Mouse (Mus musculus) hindbrain, embryonic 11.5 days (tissue): Measurements from ENCODE around the gene Lmo7. TPM values are rescaled to one million over a fixed set of nuclear protein-coding genes. Genes with fewer than 3 reads are reported as not detected.
A peak's percentile ranks its signal among the peaks of the same experiment; 100 is the strongest.

Experiments used
- ATAC-seq: fragments of 200-750 bp; cut with Nextera tagmentation; 2 replicates; pipeline ENCODE4 v1.8.0; 2017; ENCODE audit warnings: mild to moderate bottlenecking, moderate TSS enrichment, moderate library complexity; ENCODE audit not compliant: low FRiP score
- DNase-seq: peaks from one replicate; pipeline ENCODE4 v3.0.0-alpha.2; 2015; ENCODE audit warnings: low spot score
- H3K27ac ChIP-seq: fragments of 300-500 bp; sonication (generic); 2 replicates; pipeline ENCODE4 v1.5.1; 2014; ENCODE audit warnings: mild to moderate bottlenecking, low read depth, low read length
- H3K27me3 ChIP-seq: fragments of 300-500 bp; sonication (generic); 2 replicates; pipeline ENCODE4 v1.6.1; 2014; ENCODE audit warnings: mild to moderate bottlenecking, low read length, moderate library complexity, mixed read lengths; ENCODE audit not compliant: control insufficient read depth, insufficient read depth
- H3K36me3 ChIP-seq: fragments of 300-500 bp; sonication (generic); 2 replicates; pipeline ENCODE4 v1.6.1; 2014; ENCODE audit warnings: mild to moderate bottlenecking, low read length, moderate library complexity, mixed read lengths; ENCODE audit not compliant: control insufficient read depth, insufficient read depth
- H3K4me1 ChIP-seq: fragments of 300-500 bp; sonication (generic); replicated peaks from 2 replicates; pipeline ENCODE4 v1.6.1; 2014; ENCODE audit warnings: low read length, mixed read lengths; ENCODE audit not compliant: control insufficient read depth, insufficient read depth
- H3K4me2 ChIP-seq: fragments of 300-500 bp; sonication (generic); replicated peaks from 2 replicates; pipeline ENCODE4 v1.6.1; 2014; ENCODE audit warnings: mild to moderate bottlenecking, low read depth, low read length
- H3K4me3 ChIP-seq: fragments of 300-500 bp; sonication (generic); 2 replicates; pipeline ENCODE4 v1.5.1; 2014; ENCODE audit warnings: low read depth, low read length
- H3K9ac ChIP-seq: fragments of 300-500 bp; sonication (generic); 2 replicates; pipeline ENCODE4 v1.6.1; 2014; ENCODE audit warnings: low read depth, low read length
- H3K9me3 ChIP-seq: fragments of 300-500 bp; sonication (generic); 2 replicates; pipeline ENCODE4 v1.6.1; 2016; ENCODE audit warnings: low read length; ENCODE audit not compliant: control insufficient read depth
- WGBS: fragments of 180-500 bp; shearing (Covaris S2); extraction: QIAGEN DNeasy Blood & Tissue Kit; methylation state at CpG from one replicate; pipeline ENCODE4 v1.1.7; 2014; 5-methylcytosine and 5-hydroxymethylcytosine counted together
- polyA plus RNA-seq: library from polyadenylated mRNA; unstranded; fragments of >200 nt; fragmentation: Nextera tagmentation; extraction: Ambion mirVana; gene quantifications from 2 replicates; pipeline ENCODE4 v1.2.1, GENCODE M21; 2014

The Lmo7 gene
- polyA plus RNA-seq: 1.1 and 3.3 TPM in 2 replicates

GRCm38 (mm10) chr14:101729237-101729971 is at the start of gene Lmo7, which contains the start of gene Gm9922:
Lmo7 (plus strand) TSS chr14:101729957.
Gm9922 (minus strand) TSS chr14:101729814.
- no peak within 1 kb of the TSS for H3K27ac ChIP-seq
- peaks cover 2% of the 10 kb centered on the region; the same call in 1 of the 2 replicates for H3K4me1 ChIP-seq
- H3K9ac ChIP-seq: peak within 1 kb of the TSS; percentile 58
- no peaks in the 10 kb centered on the region for H3K9me3 ChIP-seq
- H3K36me3 ChIP-seq: no peaks in the 10 kb centered on the region
- H3K27me3 ChIP-seq: peaks cover 26% of the 10 kb centered on the region
- H3K4me3 ChIP-seq: peak within 1 kb of the TSS; percentile 69
- DNase-seq (peak; percentile 70), ATAC-seq (peak; percentile 82)
- peak within 1 kb of the TSS; percentile 99 for H3K4me2 ChIP-seq
- under 1% methylated on average over 39 of the region's 51 CpGs for WGBS

DNA sequence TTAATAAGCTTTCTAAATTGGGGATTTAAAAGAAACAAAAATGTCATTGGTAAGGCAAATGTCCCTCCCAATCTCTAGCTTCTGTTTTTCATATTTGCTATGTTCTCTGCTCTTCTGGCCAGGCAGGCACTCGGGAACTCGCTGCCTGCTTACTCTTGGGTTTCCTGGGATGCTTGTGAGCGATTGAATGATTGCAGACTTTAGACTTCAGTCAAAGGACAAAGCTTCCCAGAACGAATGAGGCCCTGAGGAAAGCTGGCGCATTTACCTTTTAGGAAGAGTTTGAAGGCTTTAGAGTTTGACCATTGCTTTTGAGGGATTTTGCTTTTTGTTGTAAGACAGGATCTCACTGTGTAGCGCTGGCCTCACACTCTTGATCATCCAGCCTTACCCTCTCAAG is 42.1 kb upstream of the Lmo7 start:
- no peak overlapping the region for H3K27ac ChIP-seq
- no peak for DNase-seq
- H3K9me3 ChIP-seq: no peaks in the 10 kb centered on the region
- H3K4me1 ChIP-seq: no peaks in the 10 kb centered on the region
- no peak overlapping the region for H3K4me3 ChIP-seq
- H3K36me3 ChIP-seq: no peaks in the 10 kb centered on the region
- WGBS: 89% methylated on average over 6 of the region's 6 CpGs
- H3K27me3 ChIP-seq: no peaks in the 10 kb centered on the region
- ATAC-seq: no peak
- no peak overlapping the region for H3K9ac ChIP-seq
- no peak overlapping the region for H3K4me2 ChIP-seq

DNA sequence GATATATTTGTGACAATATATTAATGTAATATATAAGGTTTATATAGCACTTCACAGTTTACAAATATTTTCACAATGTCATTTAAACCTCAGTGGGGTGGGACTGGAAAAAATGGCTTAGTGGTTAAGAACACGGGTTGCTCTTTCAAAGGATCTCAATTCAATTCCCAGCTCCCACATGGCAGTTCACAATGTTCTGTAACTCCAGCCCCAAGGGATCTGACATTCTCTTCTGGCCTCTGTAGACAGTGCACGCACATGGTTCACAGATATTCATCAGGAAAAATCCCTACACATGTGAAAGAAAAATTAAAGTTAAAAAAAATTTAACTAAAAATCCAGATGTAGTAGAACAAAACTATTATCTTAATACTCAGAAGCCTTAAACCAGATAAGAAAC is 41.4 kb upstream of the Lmo7 start:
- no peaks in the 10 kb centered on the region for H3K9me3 ChIP-seq
- H3K4me3 ChIP-seq: no peak overlapping the region
- no peak overlapping the region for H3K27ac ChIP-seq
- ATAC-seq (no peak), DNase-seq (no peak)
- no peak overlapping the region for H3K9ac ChIP-seq
- no peaks in the 10 kb centered on the region for H3K36me3 ChIP-seq
- WGBS: 83% methylated on average over 2 of the region's 2 CpGs
- H3K4me2 ChIP-seq: no peak overlapping the region
- no peaks in the 10 kb centered on the region for H3K27me3 ChIP-seq
- no peaks in the 10 kb centered on the region for H3K4me1 ChIP-seq

GRCm38 (mm10) chr14:101704479-101704878 is 25.3 kb upstream of the Lmo7 start:
- WGBS: 84% methylated on average over 4 of the region's 4 CpGs
- ATAC-seq: no peak

DNA sequence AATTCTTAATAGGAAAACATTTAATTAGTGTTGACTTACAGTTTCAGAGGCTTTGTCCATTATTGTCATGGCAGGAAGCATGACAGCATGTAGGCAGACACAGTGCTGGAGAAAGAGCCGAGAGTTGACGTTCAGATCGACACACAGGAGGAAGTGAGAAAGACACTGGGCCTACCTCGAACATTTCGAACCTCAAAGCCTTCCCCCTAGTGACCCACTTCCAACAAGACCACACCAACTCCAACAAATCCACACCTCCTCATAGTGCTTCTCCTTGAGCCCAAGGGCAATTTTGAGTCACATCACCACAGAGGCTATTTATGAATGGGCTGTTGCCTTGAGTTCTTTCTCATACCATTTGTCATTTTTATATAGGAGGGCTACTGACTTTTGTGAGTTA is 22.7 kb upstream of the Lmo7 start:
- H3K4me3 ChIP-seq: no peak overlapping the region
- H3K9me3 ChIP-seq: no peaks in the 10 kb centered on the region
- H3K4me1 ChIP-seq: no peaks in the 10 kb centered on the region
- no peaks in the 10 kb centered on the region for H3K36me3 ChIP-seq
- DNase-seq (no peak), ATAC-seq (no peak)
- no peak overlapping the region for H3K9ac ChIP-seq
- WGBS: 94% methylated on average over 5 of the region's 5 CpGs
- no peaks in the 10 kb centered on the region for H3K27me3 ChIP-seq
- no peak overlapping the region for H3K27ac ChIP-seq
- no peak overlapping the region for H3K4me2 ChIP-seq

More at GRCm38 (mm10) chr14:101704479-101704878, 25.3 kb upstream of the Lmo7 start:
- Histone ChIP-seq H3K9ac (no peak overlapping the region), H3K36me3 (no peaks in the 10 kb centered on the region), H3K27ac (no peak overlapping the region), H3K9me3 (no peaks in the 10 kb centered on the region), H3K4me1 (no peaks in the 10 kb centered on the region), H3K4me3 (no peak overlapping the region), H3K27me3 (no peaks in the 10 kb centered on the region), H3K4me2 (no peak overlapping the region)
- DNase-seq: no peak

- WGBS: 63% methylated on average over 2 of the region's 2 CpGs
- ATAC-seq (no peak), DNase-seq (no peak)
- Histone ChIP-seq H3K4me1 (no peaks in the 10 kb centered on the region), H3K4me3 (no peak overlapping the region), H3K36me3 (no peaks in the 10 kb centered on the region), H3K9ac (no peak overlapping the region), H3K9me3 (no peaks in the 10 kb centered on the region), H3K27me3 (no peaks in the 10 kb centered on the region), H3K27ac (no peak overlapping the region), H3K4me2 (no peak overlapping the region)
These were observed 15.3 kb upstream of the Lmo7 start for GRCm38 (mm10) chr14:101714414-101714813.

- WGBS: under 1% methylated on average over 28 of the region's 28 CpGs
- Histone ChIP-seq H3K36me3 (no peaks in the 10 kb centered on the region), H3K4me1 (peaks cover 2% of the 10 kb centered on the region; the same call in 1 of the 2 replicates), H3K9ac (peak overlapping the region; percentile 58), H3K27me3 (peaks cover 26% of the 10 kb centered on the region), H3K9me3 (no peaks in the 10 kb centered on the region), H3K4me2 (peak overlapping the region; percentile 99), H3K27ac (no peak overlapping the region), H3K4me3 (peak overlapping the region; percentile 69)
- ATAC-seq (peak; percentile 59; the same call in 1 of the 2 replicates), DNase-seq (no peak)
These were observed 375 bp downstream of the Lmo7 start for GRCm38 (mm10) chr14:101729972-101730692.

- no peak overlapping the region for H3K4me2 ChIP-seq
- H3K9ac ChIP-seq: no peak overlapping the region
- H3K27me3 ChIP-seq: peaks cover 21% of the 10 kb centered on the region
- no peak overlapping the region for H3K4me3 ChIP-seq
- ATAC-seq (no peak), DNase-seq (no peak)
- no peaks in the 10 kb centered on the region for H3K9me3 ChIP-seq
- no peaks in the 10 kb centered on the region for H3K36me3 ChIP-seq
- H3K27ac ChIP-seq: no peak overlapping the region
- peaks cover 2% of the 10 kb centered on the region; the same call in 1 of the 2 replicates for H3K4me1 ChIP-seq
- 28% methylated on average over 10 of the region's 10 CpGs for WGBS
These were observed 4.0 kb downstream of the Lmo7 start for GRCm38 (mm10) chr14:101733542-101734303.
